Mouse (Mus musculus) left cerebral cortex, adult 11 months (tissue): Measurements from ENCODE around the gene Erbin.

ENCODE experiments used
- DNase-seq: peaks from one replicate; pipeline ENCODE4 v3.0.0; 2022; ENCODE audit warnings: low spot score

The Erbin gene

GRCm38 (mm10) chr13:103912351-103912750, 8.0 kb downstream of the Erbin start:
- DNase-seq = no peak

- no peak for DNase-seq
Measured at GRCm38 (mm10) chr13:103910598-103910997, 9.7 kb downstream of the Erbin start.

GRCm38 (mm10) chr13:103909894-103910293, 10.4 kb downstream of the Erbin start:
- DNase-seq = no peak

GRCm38 (mm10) chr13:103900015-103900414, 20.3 kb downstream of the Erbin start:
- no peak for DNase-seq

GRCm38 (mm10) chr13:103897606-103898005, 22.7 kb downstream of the Erbin start:
- DNase-seq = no peak

GRCm38 (mm10) chr13:103893065-103893464, 27.2 kb downstream of the Erbin start:
- DNase-seq = no peak

- no peak for DNase-seq
Measured at GRCm38 (mm10) chr13:103890038-103890437, 30.3 kb downstream of the Erbin start.

GRCm38 (mm10) chr13:103886503-103886902, 33.8 kb downstream of the Erbin start:
- no peak for DNase-seq

- DNase-seq = no peak
Measured at GRCm38 (mm10) chr13:103881200-103881599, 39.1 kb downstream of the Erbin start.

GRCm38 (mm10) chr13:103876743-103877142, 43.6 kb downstream of the Erbin start:
- no peak for DNase-seq

GRCm38 (mm10) chr13:103875823-103876514, 44.3 kb downstream of the Erbin start:
- DNase-seq = no peak

- DNase-seq = no peak
Measured at GRCm38 (mm10) chr13:103870786-103871185, 49.5 kb downstream of the Erbin start.

- no peak for DNase-seq
Measured at GRCm38 (mm10) chr13:103870117-103870516, 50.2 kb downstream of the Erbin start.

GRCm38 (mm10) chr13:103868875-103869274, 51.4 kb downstream of the Erbin start:
- no peak for DNase-seq

- DNase-seq = no peak
Measured at GRCm38 (mm10) chr13:103862041-103862440, 58.3 kb downstream of the Erbin start.

GRCm38 (mm10) chr13:103859041-103859440, 61.3 kb downstream of the Erbin start:
- DNase-seq = no peak

GRCm38 (mm10) chr13:103847614-103848013, 72.7 kb downstream of the Erbin start:
- DNase-seq = no peak

- no peak for DNase-seq
Measured at GRCm38 (mm10) chr13:103841287-103842201, 78.8 kb downstream of the Erbin start.

- no peak for DNase-seq
Measured at GRCm38 (mm10) chr13:103838619-103839018, 81.7 kb downstream of the Erbin start.

GRCm38 (mm10) chr13:103829623-103830135, 90.6 kb downstream of the Erbin start:
- DNase-seq = no peak

- DNase-seq = no peak
Measured at GRCm38 (mm10) chr13:103822270-103822669, 98.0 kb downstream of the Erbin start.

- DNase-seq = no peak
Measured at GRCm38 (mm10) chr13:103819377-103819776, 100.9 kb downstream of the Erbin start.

GRCm38 (mm10) chr13:103817935-103818334, 102.4 kb downstream of the Erbin start:
- no peak for DNase-seq
